Mouse (Mus musculus): ENCODE measurements around the gene Olfr1449.
"Not testable (repeated sequence)": the region's sequence is repeated elsewhere in the genome, so short reads cannot be mapped to it uniquely, and the experiment has no call there.

Gene Olfr1449

DNA sequence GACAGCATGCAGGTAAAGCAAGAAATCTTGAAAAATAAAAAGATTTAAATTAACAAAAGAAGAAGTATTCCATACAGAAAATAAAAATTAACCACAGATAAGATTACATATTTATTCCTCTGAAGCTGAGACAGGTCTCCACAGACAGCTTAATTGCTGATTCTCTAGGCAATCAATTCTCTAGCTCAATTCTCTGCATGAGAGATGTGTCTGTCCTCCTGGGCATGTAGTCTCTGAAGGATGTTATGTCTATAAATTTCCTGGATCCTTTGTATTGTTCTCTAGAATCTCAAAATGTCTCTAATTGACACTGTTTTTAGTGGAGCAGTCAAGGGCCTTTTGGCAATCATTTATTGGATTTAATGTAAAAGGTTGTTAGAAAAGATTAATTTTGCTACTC lies at the start of gene Olfr1449:
TSS of gene Olfr1449 (plus strand) at position 301 of the 400 bp plus-strand sequence.
- DNase-seq = no peak

- DNase-seq = no peak
Observed at GRCm38 (mm10) chr19:12883555-12883954, 47.1 kb upstream of the Olfr1449 start, which contains the start of gene Olfr1445. Gene Olfr1445, plus strand, starts transcription at chr19:12883855.

- DNase-seq = no peak
Observed at GRCm38 (mm10) chr19:12893424-12893823, 37.2 kb upstream of the Olfr1449 start, which contains the start of gene Olfr1446. Gene Olfr1446, minus strand, starts transcription at chr19:12893524.

DNA sequence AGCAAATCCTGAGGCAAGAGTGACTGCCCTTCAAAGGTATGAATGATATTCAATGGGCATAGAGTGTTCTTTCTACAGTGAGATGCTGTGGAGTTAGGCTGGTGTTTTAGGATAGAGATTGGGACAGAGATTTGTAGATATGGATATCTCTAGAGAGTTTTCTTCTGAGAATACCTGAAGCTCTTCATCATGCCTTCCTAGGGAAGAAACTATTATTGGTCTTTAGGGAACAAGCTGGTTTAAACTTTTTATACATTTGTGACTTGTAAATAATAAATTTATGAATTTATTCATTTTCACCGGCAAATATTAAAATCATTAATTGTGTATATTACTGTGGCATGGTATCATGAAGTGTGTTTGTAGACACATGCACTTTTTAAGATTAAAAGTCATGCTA lies 27.0 kb upstream of the Olfr1449 start, which contains the start of gene Olfr1447:
TSS of gene Olfr1447 (minus strand) at position 101 of the 400 bp plus-strand sequence.
- DNase-seq = no peak

- no peak for DNase-seq
Observed at GRCm38 (mm10) chr19:12924319-12924718, 6.3 kb upstream of the Olfr1449 start, which contains the start of gene Olfr1448. Gene Olfr1448, minus strand, starts transcription at chr19:12924419.

- DNase-seq = no peak
Observed at GRCm38 (mm10) chr19:12949958-12950357, 19.3 kb downstream of the Olfr1449 start, which contains the start of gene Olfr1450. Gene Olfr1450, plus strand, starts transcription at chr19:12950258.

DNA sequence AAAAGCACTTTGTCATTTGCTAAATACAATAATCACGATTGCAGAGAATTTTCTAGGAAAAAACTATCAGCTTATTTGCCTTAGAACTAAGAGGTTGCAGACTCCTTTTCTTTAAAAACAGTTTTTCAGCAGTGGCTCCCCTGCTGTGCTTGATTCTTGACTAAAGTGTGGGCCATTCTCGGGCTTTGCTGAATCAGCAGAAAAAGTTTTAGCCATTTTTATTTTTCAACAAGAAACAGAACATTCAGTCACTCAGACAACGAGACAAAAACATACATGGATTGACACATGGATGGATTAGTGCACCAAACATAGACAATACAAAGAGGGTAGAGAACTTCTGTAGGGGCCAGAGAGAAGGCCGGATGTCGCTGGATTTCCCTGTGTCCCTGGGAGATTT lies 39.4 kb downstream of the Olfr1449 start:
- DNase-seq = not testable (repeated sequence)
